ENCODE assay signal across 8 mouse cellular contexts in genomic region chr2:131055631-131056030, GRCm38 (mm10). TPM values are rescaled to one million over a fixed set of nuclear protein-coding genes. Genes with fewer than 3 reads are reported as not detected.
DNase-seq lines count a peak whose midpoint lies in the region; ATAC-seq and TF ChIP-seq lines count a peak whose summit lies in the region.

No protein-coding gene starts in this region.

- no peak for TF ChIP-seq POLR2A in bone marrow, adult 2 months (IDR thresholded peaks at IDR 0.05; ENCODE audit: borderline replicate concordance, control insufficient read depth, low read depth, low read length)
- TF ChIP-seq POLR2A in heart, adult 2 months (IDR thresholded peaks at IDR 0.05; ENCODE audit: insufficient read depth, low read depth, low read length), result no peak

- H3K27me3 ChIP-seq in heart, adult 2 months (ENCODE audit: control insufficient read depth, insufficient read depth, low read length), result peaks cover 11% of the 10 kb centered on the region; the same call in 1 of the 2 replicates
- H3K27me3 ChIP-seq in lung, embryonic 15.5 days, result peaks cover 59% of the 10 kb centered on the region
- peaks cover 60% of the 10 kb centered on the region for H3K27me3 ChIP-seq in neural tube, embryonic 15.5 days (replicated peaks)

- H3K4me2 ChIP-seq in lung, embryonic 15.5 days, result peak overlapping the region; percentile 18; the same call in 1 of the 2 replicates
- H3K4me2 ChIP-seq in neural tube, embryonic 15.5 days, result peak overlapping the region; percentile 60

- peaks cover 1% of the 10 kb centered on the region; the same call in 1 of the 2 replicates for H3K4me1 ChIP-seq in bone marrow, adult 2 months (ENCODE audit: control insufficient read depth, insufficient read depth, low read length)
- peaks cover 8% of the 10 kb centered on the region for H3K4me1 ChIP-seq in heart, adult 2 months (ENCODE audit: control insufficient read depth, insufficient read depth, low read length)
- H3K4me1 ChIP-seq in lung, embryonic 15.5 days, result peaks cover 47% of the 10 kb centered on the region
- H3K4me1 ChIP-seq in neural tube, embryonic 15.5 days, result peaks cover 36% of the 10 kb centered on the region

- H3K9ac ChIP-seq in heart, adult 2 months (ENCODE audit: low read depth, low read length), result no peak overlapping the region
- H3K9ac ChIP-seq in lung, embryonic 15.5 days, result no peak overlapping the region
- H3K9ac ChIP-seq in neural tube, embryonic 15.5 days (replicated peaks), result no peak overlapping the region

- H3K36me3 ChIP-seq in heart, adult 2 months (ENCODE audit: control insufficient read depth, insufficient read depth, low read length), result no peaks in the 10 kb centered on the region
- no peaks in the 10 kb centered on the region for H3K36me3 ChIP-seq in lung, embryonic 15.5 days
- no peaks in the 10 kb centered on the region for H3K36me3 ChIP-seq in neural tube, embryonic 15.5 days

- no peaks in the 10 kb centered on the region for H3K9me3 ChIP-seq in lung, embryonic 15.5 days
- H3K9me3 ChIP-seq in neural tube, embryonic 15.5 days (replicated peaks), result no peaks in the 10 kb centered on the region

- no peaks in the 10 kb centered on the region for H3K79me2 ChIP-seq in heart, adult 2 months (replicated peaks; ENCODE audit: control insufficient read depth, insufficient read depth, low read length)

- intact Hi-C loops in heart, adult 2 months (cut with DNase I), result no loop called here

- peak overlapping the region; percentile 59 for H3K4me3 ChIP-seq in bone marrow, adult 2 months (replicated peaks; ENCODE audit: control insufficient read depth, low read depth, low read length)
- H3K4me3 ChIP-seq in heart, adult 2 months, result no peak overlapping the region
- no peak overlapping the region for H3K4me3 ChIP-seq in lung, embryonic 15.5 days
- no peak overlapping the region for H3K4me3 ChIP-seq in neural tube, embryonic 15.5 days (replicated peaks)

- no peak for TF ChIP-seq EP300 in heart, adult 2 months (IDR thresholded peaks at IDR 0.05; ENCODE audit: insufficient read depth, low read depth, low read length)

- DNase-seq in right cerebral cortex, postnatal 14 days, result peak; percentile 52
- DNase-seq in right cerebral cortex, postnatal 25 days, result no peak
- DNase-seq in heart, adult 2 months, result peak; percentile 46 to 63
- peak; percentile 20 for DNase-seq in kidney, adult 11 months

- no peak for ATAC-seq in lung, embryonic 15.5 days (ENCODE audit: borderline replicate concordance, extremely low read depth, low FRiP score, low TSS enrichment)
- ATAC-seq in neural tube, embryonic 15.5 days (ENCODE audit: low FRiP score), result 0 out of 2 replicates have a peak, but pooled peaks have one; percentile 23
- ATAC-seq in cerebellum, adult (ENCODE audit: insufficient number of reproducible peaks, low FRiP score, low TSS enrichment), result no peak

- peak; percentile 78 for TF ChIP-seq CTCF in bone marrow, adult 2 months (IDR thresholded peaks at IDR 0.05; ENCODE audit: control insufficient read depth, insufficient read depth, low read length)
- TF ChIP-seq CTCF in heart, adult 2 months (IDR thresholded peaks at IDR 0.05), result peak; percentile 70

- H3K27ac ChIP-seq in bone marrow, adult 2 months (ENCODE audit: control insufficient read depth, insufficient read depth, low read depth, low read length, poor library complexity), result peak overlapping the region; percentile 26
- H3K27ac ChIP-seq in heart, adult 2 months, result no peak overlapping the region
- H3K27ac ChIP-seq in lung, embryonic 15.5 days, result no peak overlapping the region
- no peak overlapping the region for H3K27ac ChIP-seq in neural tube, embryonic 15.5 days (replicated peaks)

- 10% methylated on average over 10 of the region's 10 CpGs for WGBS in bone marrow, adult 2 months
- WGBS in heart, adult 2 months, result 10% methylated on average over 10 of the region's 10 CpGs
- WGBS in lung, embryonic 15.5 days, result 5% methylated on average over 10 of the region's 10 CpGs
- 4% methylated on average over 10 of the region's 10 CpGs for WGBS in neural tube, embryonic 15.5 days

RNA-seq across cellular contexts. Expression of gene Adam33, which starts 8.0 kb away (rescaled TPM):
- 34.9 and 47.9 TPM in 2 replicates for polyA plus RNA-seq in bone marrow, adult 2 months (2011; ENCODE audit: insufficient read depth, insufficient read length, low replicate concordance, missing spikeins)
- 1 to 10 TPM in 1 of 2 experiments, under 1 TPM in 1; 0.73 to 1.6 TPM for total RNA-seq in heart, adult 2 months (2021)
- polyA plus RNA-seq in heart, adult 2 months (2012; rRNA removed), result 7.1 and 10.0 TPM in 2 replicates
- polyA plus RNA-seq in lung, embryonic 15.5 days (2015; fragmentation: Nextera tagmentation; extraction: Ambion mirVana), result 4.0 and 8.1 TPM in 2 replicates
- 2.0 and 2.9 TPM in 2 replicates for polyA plus RNA-seq in neural tube, embryonic 15.5 days (2015; fragmentation: Nextera tagmentation; extraction: Ambion mirVana)

RNA-seq across cellular contexts. Expression of gene Gfra4, which starts 12.7 kb away (rescaled TPM):
- 2.7 and 5.5 TPM in 2 replicates for polyA plus RNA-seq in bone marrow, adult 2 months (2011; ENCODE audit: insufficient read depth, insufficient read length, low replicate concordance, missing spikeins)
- total RNA-seq in heart, adult 2 months (2021), result 1 to 10 TPM; 7.2 to 8.4 TPM
- polyA plus RNA-seq in heart, adult 2 months (2012; rRNA removed), result 21.3 TPM in 2 replicates
- polyA plus RNA-seq in lung, embryonic 15.5 days (2015; fragmentation: Nextera tagmentation; extraction: Ambion mirVana), result 12.5 and 12.9 TPM in 2 replicates
- 46.4 and 52.1 TPM in 2 replicates for polyA plus RNA-seq in neural tube, embryonic 15.5 days (2015; fragmentation: Nextera tagmentation; extraction: Ambion mirVana)

RNA-seq across cellular contexts. Expression of gene Siglec1, which starts 30.9 kb away (rescaled TPM):
- 3.3 and 6.2 TPM in 2 replicates for polyA plus RNA-seq in bone marrow, adult 2 months (2011; ENCODE audit: insufficient read depth, insufficient read length, low replicate concordance, missing spikeins)
- total RNA-seq in heart, adult 2 months (2021), result 1 to 10 TPM; 2.1 to 2.5 TPM
- 3.1 and 3.3 TPM in 2 replicates for polyA plus RNA-seq in heart, adult 2 months (2012; rRNA removed)
- polyA plus RNA-seq in lung, embryonic 15.5 days (2015; fragmentation: Nextera tagmentation; extraction: Ambion mirVana), result 0.44 and 0.47 TPM in 2 replicates
- 0.23 and 0.36 TPM in 2 replicates for polyA plus RNA-seq in neural tube, embryonic 15.5 days (2015; fragmentation: Nextera tagmentation; extraction: Ambion mirVana)
